Mouse (Mus musculus) erythroblast, embryonic 14.5 days (primary cell): ENCODE data around the gene Nsmce4a.

Experiments
- GATA1 ChIP-seq: IDR thresholded peaks from 2 replicates; pipeline ENCODE4 v1.6.1; 2012; ENCODE audit warnings: low read length, inconsistent platforms, mixed read lengths
- TAL1 ChIP-seq: IDR thresholded peaks from 3 replicates; pipeline ENCODE4 v1.6.1; 2012; ENCODE audit warnings: low read length, inconsistent platforms, mixed read lengths

DNA sequence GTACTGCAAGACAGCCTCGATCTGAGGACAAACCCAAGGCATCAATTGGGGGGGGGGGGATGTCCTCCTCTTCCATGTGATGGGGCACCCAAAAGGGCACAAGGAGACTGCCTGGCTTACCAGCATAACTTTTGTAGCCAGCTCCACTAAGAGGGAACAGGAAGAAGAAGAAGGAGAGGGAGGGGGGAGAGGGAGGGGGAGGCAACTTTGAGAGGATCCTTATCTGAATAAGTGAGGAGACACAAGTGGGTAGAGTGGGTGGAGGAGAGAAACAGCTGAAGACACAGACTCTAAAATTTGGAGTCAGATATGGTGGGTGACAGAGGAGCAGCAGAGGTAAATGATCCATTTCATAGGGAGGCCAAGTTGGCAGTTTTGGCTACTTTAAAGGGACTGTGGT, 12.0 kb downstream of the Nsmce4a start:
- TF ChIP-seq GATA1 (no peak), TAL1 (no peak)
